In the genomic region with DNA sequence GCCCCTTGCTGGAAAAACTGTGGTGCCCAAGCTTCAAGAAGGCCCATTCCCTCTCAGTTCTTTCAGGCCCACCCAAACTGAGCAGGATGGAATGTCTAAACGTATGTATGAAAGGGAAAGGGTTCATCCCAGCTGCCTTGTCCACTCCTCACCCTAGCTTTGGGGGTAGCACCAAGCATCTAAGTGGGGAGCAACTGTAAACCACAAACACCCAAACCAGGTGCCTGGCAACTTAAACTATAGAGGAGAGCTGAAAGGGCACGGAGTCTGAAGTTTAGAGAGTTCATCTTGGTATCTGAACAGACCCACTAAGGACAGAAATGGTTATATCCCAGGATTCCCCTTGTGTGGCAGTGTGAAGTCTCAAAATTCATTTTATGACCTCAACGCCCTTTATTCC, we compare ENCODE assay signal across 8 mouse cellular contexts.
DNase-seq lines count a peak whose midpoint lies in the region; ATAC-seq and TF ChIP-seq lines count a peak whose summit lies in the region.

No protein-coding gene starts in this region.

- H3K27me3 ChIP-seq in embryonic facial prominence, embryonic 10.5 days (replicated peaks; ENCODE audit: low read depth, poor library complexity, severe bottlenecking): no peaks in the 10 kb centered on the region
- no peaks in the 10 kb centered on the region for H3K27me3 ChIP-seq in hindbrain, embryonic 16.5 days (replicated peaks; ENCODE audit: control insufficient read depth, insufficient read depth, low read length)
- H3K27me3 ChIP-seq in midbrain, postnatal 0 days (ENCODE audit: insufficient read depth, low read length): no peaks in the 10 kb centered on the region

- peaks cover 70% of the 10 kb centered on the region for H3K4me1 ChIP-seq in embryonic facial prominence, embryonic 10.5 days
- peaks cover 37% of the 10 kb centered on the region for H3K4me1 ChIP-seq in hindbrain, embryonic 16.5 days (ENCODE audit: control insufficient read depth, insufficient read depth, low read depth, low read length)
- H3K4me1 ChIP-seq in midbrain, postnatal 0 days (ENCODE audit: insufficient read depth, low read length): peaks cover 20% of the 10 kb centered on the region

- peak overlapping the region; percentile 85 for H3K4me2 ChIP-seq in hindbrain, embryonic 16.5 days (ENCODE audit: low read length)
- H3K4me2 ChIP-seq in midbrain, postnatal 0 days (ENCODE audit: low read depth, low read length, poor library complexity, severe bottlenecking): peak overlapping the region; percentile 69

- no peaks in the 10 kb centered on the region for H3K9me3 ChIP-seq in embryonic facial prominence, embryonic 10.5 days
- no peaks in the 10 kb centered on the region for H3K9me3 ChIP-seq in hindbrain, embryonic 16.5 days (ENCODE audit: control insufficient read depth, low read length)
- no peaks in the 10 kb centered on the region for H3K9me3 ChIP-seq in midbrain, postnatal 0 days (ENCODE audit: low read length)

- peak overlapping the region; percentile 55 for H3K9ac ChIP-seq in hindbrain, embryonic 16.5 days (ENCODE audit: low read depth, low read length)
- H3K9ac ChIP-seq in midbrain, postnatal 0 days (replicated peaks; ENCODE audit: low read length, poor library complexity, severe bottlenecking): peak overlapping the region; percentile 61

- H3K36me3 ChIP-seq in embryonic facial prominence, embryonic 10.5 days (replicated peaks): no peaks in the 10 kb centered on the region
- H3K36me3 ChIP-seq in hindbrain, embryonic 16.5 days (ENCODE audit: control insufficient read depth, insufficient read depth, low read length): no peaks in the 10 kb centered on the region
- H3K36me3 ChIP-seq in midbrain, postnatal 0 days (ENCODE audit: insufficient read depth, low read length): no peaks in the 10 kb centered on the region

- 32% methylated on average over 3 of the region's 3 CpGs for WGBS in embryonic facial prominence, embryonic 10.5 days
- WGBS in hindbrain, embryonic 16.5 days: 25% methylated on average over 3 of the region's 3 CpGs
- 20% methylated on average over 3 of the region's 3 CpGs for WGBS in midbrain, postnatal 0 days

- intact Hi-C loops in gastrocnemius, adult 2 months (cut with DNase I): loop anchor here (5.0 kb wide), 1 partner anchor 267 kb away; no protein-coding TSS in a partner anchor
- intact Hi-C loops in left cerebral cortex, postnatal 4 days (cut with DNase I): loop anchor here (2.0 kb wide), 1 partner anchor 91 kb away; a partner anchor contains a TSS

- no peak for TF ChIP-seq CTCF in gastrocnemius, adult 2 months (IDR thresholded peaks at IDR 0.05)
- TF ChIP-seq CTCF in midbrain, postnatal 0 days (IDR thresholded peaks at IDR 0.05): no peak

- ATAC-seq in hindbrain, embryonic 16.5 days: no peak
- no peak for ATAC-seq in midbrain, postnatal 0 days (ENCODE audit: low FRiP score)
- ATAC-seq in erythroid progenitor cell, adult 5-6 weeks (replicated peaks; ENCODE audit: low FRiP score, poor library complexity, severe bottlenecking): no peak

- peak overlapping the region; percentile 69 for H3K4me3 ChIP-seq in gastrocnemius, adult 2 months
- H3K4me3 ChIP-seq in embryonic facial prominence, embryonic 10.5 days: peak overlapping the region; percentile 60
- peak overlapping the region; percentile 43 for H3K4me3 ChIP-seq in hindbrain, embryonic 16.5 days (ENCODE audit: low read length)
- peak overlapping the region; percentile 35; the same call in 1 of the 2 replicates for H3K4me3 ChIP-seq in midbrain, postnatal 0 days (ENCODE audit: low read depth, low read length)

- DNase-seq in gastrocnemius, adult 2 months: no peak
- DNase-seq in gastrocnemius, postnatal 4 days (ENCODE audit: low spot score in 2 of 2): no peak
- DNase-seq in embryonic facial prominence, embryonic 10.5 days (ENCODE audit: low spot score): no peak
- DNase-seq in midbrain, postnatal 0 days (ENCODE audit: low spot score): no peak
- no peak for DNase-seq in layer of hippocampus, adult 9-10 months (ENCODE audit: low spot score)
- no peak for DNase-seq in left cerebral cortex, postnatal 4 days

- H3K27ac ChIP-seq in gastrocnemius, adult 2 months: peak overlapping the region; percentile 94
- H3K27ac ChIP-seq in embryonic facial prominence, embryonic 10.5 days (replicated peaks): peak overlapping the region; percentile 98
- H3K27ac ChIP-seq in hindbrain, embryonic 16.5 days (ENCODE audit: low read depth, low read length): peak overlapping the region; percentile 97
- H3K27ac ChIP-seq in midbrain, postnatal 0 days (ENCODE audit: low read depth, low read length): peak overlapping the region; percentile 88
